Mouse (Mus musculus) MEL-GATA-1-ER (cell line): ENCODE measurements at regions not wholly inside any gene's neighbourhood (a gene's known extent, or its start where the extent isn't known, plus 50 kb on each side); places are given as distances from the start of the nearest gene placed in this dataset.

ENCODE experiments used
- DNase-seq: peaks from one replicate; pipeline ENCODE4 v3.0.0-alpha.2; 2012; ENCODE audit warnings: low read depth; ENCODE audit errors: extremely low read depth

DNA sequence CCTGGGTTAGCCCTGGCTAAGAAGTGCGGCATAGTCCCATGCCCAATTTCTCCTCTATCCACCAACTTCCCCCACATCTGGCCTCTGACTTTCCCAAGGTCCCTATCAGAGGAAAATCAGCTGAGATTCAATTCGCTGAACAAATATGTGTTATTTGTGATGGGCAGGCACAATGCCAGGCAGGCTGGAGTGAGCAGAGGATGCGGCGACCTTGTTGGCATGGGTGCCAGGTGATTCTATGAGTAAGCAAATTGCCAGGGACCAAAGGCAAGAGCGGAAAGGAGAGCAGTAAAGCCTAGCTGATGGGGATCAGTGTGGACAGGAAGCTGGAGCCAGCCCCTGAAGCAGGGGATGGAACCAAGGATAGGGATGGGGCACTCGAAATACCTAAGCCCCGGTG, 196.9 kb upstream of the Ppargc1a start:
- DNase-seq: no peak

DNA sequence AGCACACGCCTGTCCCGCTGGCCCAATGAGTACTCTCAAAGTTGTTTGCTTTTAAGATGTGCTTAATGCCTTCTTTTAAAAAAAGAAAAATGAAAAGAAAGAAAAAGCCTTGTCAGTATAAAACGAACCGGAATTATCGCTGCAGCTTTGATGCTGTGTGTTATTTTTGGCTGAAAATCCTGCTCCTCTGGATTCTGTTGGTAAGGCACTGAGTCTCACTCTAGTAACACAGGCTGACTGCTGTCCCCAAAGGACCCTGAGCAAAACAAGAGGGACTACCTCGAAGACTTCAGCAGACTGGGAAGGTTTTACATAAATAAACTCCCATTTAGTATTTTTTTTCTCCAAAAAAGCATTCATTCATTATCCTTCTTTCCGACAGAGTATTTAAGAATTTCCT, 196.1 kb upstream of the Ppargc1a start:
- DNase-seq: no peak

DNA sequence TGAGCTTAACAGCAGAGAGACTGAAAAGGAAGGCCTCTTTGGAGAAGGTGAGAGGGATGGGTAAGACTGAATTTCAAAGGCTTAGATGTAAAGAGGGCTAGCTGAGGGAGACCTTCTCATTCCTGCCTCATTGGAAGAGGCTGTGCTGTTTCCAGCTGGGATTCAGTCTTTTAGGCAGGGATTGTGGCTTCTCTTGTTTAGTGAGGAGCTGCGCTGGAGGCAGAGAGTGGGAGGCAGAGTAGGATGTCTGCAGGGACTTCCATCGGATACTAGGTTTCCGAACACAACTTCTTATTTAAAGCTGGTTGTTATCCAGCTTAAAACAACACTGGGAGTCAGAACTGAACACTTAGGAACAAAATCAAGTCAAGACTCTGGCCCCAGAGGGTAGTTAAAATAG, 194.8 kb upstream of the Ppargc1a start:
- no peak for DNase-seq

DNA sequence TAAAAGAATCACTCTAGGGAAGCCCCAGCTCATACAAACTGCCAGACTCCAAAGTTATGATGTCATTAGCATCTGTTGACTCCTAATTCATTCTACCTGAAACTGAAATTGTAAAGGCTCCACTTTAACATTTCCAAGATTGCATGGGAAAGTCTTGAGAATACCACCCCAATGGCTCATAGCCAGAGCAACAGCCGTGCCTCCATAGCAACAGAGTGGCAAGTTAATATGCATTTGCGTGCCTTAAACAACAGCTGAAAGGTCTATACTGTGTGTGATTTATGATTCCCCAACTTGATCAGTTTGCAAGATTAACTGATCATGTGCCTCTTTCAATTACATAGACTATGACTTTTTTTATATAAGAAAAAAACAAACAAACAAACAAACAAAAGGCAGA, 190.8 kb upstream of the Ppargc1a start:
- no peak for DNase-seq

GRCm38 (mm10) chr5:51757864-51758263, 190.3 kb upstream of the Ppargc1a start:
- DNase-seq: no peak

GRCm38 (mm10) chr5:51752024-51752423, 184.5 kb upstream of the Ppargc1a start:
- no peak for DNase-seq

DNA sequence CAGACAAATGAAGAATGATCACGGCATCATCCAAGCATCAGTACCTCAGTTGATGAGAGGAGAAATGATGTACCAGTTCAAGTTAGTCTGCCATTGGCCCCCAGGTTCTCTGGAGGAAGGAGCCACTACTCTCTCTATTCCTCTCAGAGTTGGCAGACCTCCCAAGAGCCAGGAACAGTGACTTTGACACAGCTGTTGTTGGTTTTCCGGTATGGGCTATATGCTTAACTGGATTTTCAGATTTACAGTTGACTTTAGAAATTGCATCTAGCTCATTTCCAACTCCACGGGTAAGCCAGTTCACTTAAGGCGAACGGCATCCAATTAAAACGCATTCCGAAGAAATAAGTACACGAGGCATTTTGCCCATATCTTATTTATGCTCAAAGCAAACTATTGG, 182.9 kb upstream of the Ppargc1a start:
- DNase-seq: no peak

DNA sequence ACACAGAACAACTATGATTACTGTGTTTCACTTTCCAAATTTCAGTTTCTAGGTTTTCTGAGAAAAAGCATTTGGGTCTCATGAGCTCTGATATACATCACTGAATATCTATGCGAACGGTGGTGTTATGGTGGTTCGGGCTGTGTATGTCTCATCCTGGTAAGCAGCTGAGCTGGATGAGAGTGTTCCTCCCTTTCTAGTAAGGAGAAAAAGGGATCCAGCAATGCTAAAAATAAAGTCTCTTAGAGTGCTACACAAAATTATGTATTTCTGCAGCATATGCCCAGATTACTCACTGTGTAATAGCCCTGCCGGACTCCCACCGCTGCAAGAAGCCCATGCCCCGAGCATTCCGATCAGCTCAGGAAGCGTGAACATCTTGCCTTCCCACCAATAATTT, 173.4 kb upstream of the Ppargc1a start:
- DNase-seq: no peak

DNA sequence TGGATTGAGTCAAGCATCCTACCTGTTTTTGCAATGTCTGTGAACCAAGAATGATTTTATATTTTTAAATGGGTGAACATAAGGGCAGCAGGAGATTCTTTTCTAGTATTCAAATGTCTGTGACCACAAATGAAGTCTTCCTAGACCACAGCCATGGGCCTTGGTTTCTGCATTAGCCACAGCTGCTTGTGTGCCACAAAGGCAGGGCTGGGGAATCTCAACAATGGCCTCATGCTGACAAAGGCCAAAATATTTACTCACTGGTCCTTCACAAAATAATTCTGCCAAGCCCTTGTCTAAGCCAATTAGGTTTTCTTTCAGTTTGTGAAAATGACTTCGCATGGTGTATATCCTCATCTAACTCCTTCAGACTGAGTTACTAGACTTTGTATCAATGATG, 162.7 kb upstream of the Ppargc1a start:
- DNase-seq: no peak

- DNase-seq: no peak
These were observed 162.2 kb upstream of the Ppargc1a start for GRCm38 (mm10) chr5:51729771-51730170.

GRCm38 (mm10) chr5:51726762-51727161, 159.2 kb upstream of the Ppargc1a start:
- DNase-seq: no peak

GRCm38 (mm10) chr5:51718911-51719310, 151.4 kb upstream of the Ppargc1a start:
- no peak for DNase-seq

DNA sequence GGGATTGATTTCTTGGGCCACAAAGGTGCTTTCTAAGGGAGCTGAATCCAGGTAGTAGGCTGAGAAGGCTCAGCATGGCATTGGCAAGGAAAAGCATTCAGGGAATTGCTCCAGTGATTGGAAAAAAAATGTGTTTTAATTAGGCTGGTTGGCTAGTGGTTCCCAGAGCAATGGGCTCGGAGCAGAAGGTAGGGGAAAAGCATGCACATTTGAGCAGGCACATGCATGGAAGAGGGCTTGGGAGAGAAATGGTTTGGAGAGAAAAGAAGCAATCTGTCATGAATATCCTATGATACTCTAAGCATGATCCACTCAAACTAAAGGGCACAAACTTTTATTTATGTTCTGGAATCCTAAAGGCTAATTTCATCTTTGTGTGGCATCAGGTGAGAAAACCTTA, 150.9 kb upstream of the Ppargc1a start:
- no peak for DNase-seq

- DNase-seq: no peak
These were observed 144.5 kb upstream of the Ppargc1a start for GRCm38 (mm10) chr5:51711860-51712560.

DNA sequence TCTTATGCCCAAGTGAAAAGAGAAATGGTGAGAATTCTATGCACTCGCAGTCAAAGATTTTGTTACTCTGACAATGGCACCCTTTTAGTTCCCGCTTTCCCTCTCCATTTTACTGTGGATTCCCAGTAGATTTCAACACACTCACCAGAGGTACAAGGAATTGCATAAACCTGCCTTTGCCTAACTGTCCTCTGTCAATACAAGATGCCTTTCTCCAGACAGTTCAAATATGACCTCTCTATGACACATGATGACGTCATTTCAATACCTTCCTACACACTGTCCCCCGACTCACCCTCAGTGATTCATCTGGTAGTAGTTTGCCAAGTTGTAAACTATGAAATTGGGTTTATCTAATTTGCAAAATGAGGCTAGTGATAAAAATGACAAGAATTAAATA, 143.1 kb upstream of the Ppargc1a start:
- no peak for DNase-seq

DNA sequence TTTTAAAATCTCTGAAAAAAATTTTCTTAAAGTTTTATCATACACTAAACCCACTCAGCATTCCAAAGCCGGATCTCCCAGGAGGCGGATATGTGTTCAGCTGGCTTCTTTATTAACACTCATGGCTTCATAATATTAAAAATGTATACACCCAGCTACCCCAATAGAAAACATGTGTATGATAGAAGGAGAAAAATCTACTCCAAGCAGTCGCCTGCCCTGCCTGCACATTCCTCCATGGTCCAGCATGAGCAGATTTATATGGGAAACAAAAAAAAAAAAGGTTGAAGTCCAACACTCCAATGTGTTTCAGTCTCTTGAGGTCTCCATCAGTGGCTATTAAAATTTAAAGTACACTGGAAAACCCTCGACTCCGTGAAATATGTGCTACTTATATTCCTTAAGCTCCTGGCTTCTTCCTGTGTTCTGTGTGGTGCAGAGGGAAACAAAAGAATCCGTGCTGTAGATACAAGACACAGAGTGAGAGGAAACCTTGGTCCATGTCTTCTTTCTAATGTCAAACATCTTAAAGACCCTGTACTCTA, 142.0 kb upstream of the Ppargc1a start:
- no peak for DNase-seq

GRCm38 (mm10) chr5:51679884-51680283, 112.4 kb upstream of the Ppargc1a start:
- DNase-seq: no peak

- no peak for DNase-seq
These were observed 103.7 kb upstream of the Ppargc1a start for GRCm38 (mm10) chr5:51671190-51671589.

GRCm38 (mm10) chr5:51665241-51665640, 97.7 kb upstream of the Ppargc1a start:
- no peak for DNase-seq

- DNase-seq: no peak
These were observed 90.8 kb upstream of the Ppargc1a start for GRCm38 (mm10) chr5:51658232-51658896.

- no peak for DNase-seq
These were observed 86.0 kb upstream of the Ppargc1a start for GRCm38 (mm10) chr5:51653507-51653906.

GRCm38 (mm10) chr5:51624400-51624799, 56.9 kb upstream of the Ppargc1a start:
- no peak for DNase-seq
